8 mouse cellular contexts compared by ENCODE assay signal in genomic region chr14:55560202-55561073, GRCm38 (mm10). TPM values are rescaled to one million over a fixed set of nuclear protein-coding genes. Genes with fewer than 3 reads are reported as not detected.
DNase-seq lines count a peak whose midpoint lies in the region; ATAC-seq lines count a peak whose summit lies in the region.

Gene A730061H03Rik (minus strand): TSS chr14:55560406.

- H3K9me3 ChIP-seq in heart, embryonic 13.5 days, result no peaks in the 10 kb centered on the region
- H3K9me3 ChIP-seq in liver, embryonic 12.5 days (replicated peaks), result no peaks in the 10 kb centered on the region
- H3K9me3 ChIP-seq in stomach, embryonic 15.5 days, result no peaks in the 10 kb centered on the region

- under 1% methylated on average over 51 of the region's 51 CpGs for WGBS in heart, embryonic 13.5 days
- under 1% methylated on average over 51 of the region's 51 CpGs for WGBS in liver, embryonic 12.5 days (ENCODE audit: insufficient replicate concordance)
- under 1% methylated on average over 51 of the region's 51 CpGs for WGBS in stomach, embryonic 15.5 days

- peak; percentile 92 for ATAC-seq in heart, embryonic 13.5 days (ENCODE audit: extremely low read depth, insufficient number of reproducible peaks, low FRiP score, low TSS enrichment)
- ATAC-seq in liver, embryonic 12.5 days, result peak; percentile 88
- peak; percentile 91 for ATAC-seq in stomach, embryonic 15.5 days (ENCODE audit: insufficient read depth, low FRiP score, low read depth)

- peak within 1 kb of the TSS; percentile 89 for H3K9ac ChIP-seq in heart, embryonic 13.5 days
- H3K9ac ChIP-seq in liver, embryonic 12.5 days, result peak within 1 kb of the TSS; percentile 92
- H3K9ac ChIP-seq in stomach, embryonic 15.5 days, result peak within 1 kb of the TSS; percentile 49

- H3K4me1 ChIP-seq in brown adipose tissue, adult 24 weeks (ENCODE audit: control insufficient read depth, insufficient read depth, insufficient read length, low read length), result peaks cover 7% of the 10 kb centered on the region
- peaks cover 30% of the 10 kb centered on the region for H3K4me1 ChIP-seq in heart, embryonic 13.5 days
- peaks cover 59% of the 10 kb centered on the region for H3K4me1 ChIP-seq in liver, embryonic 12.5 days
- H3K4me1 ChIP-seq in stomach, embryonic 15.5 days, result peaks cover 20% of the 10 kb centered on the region

- peak within 1 kb of the TSS; percentile 78 for H3K4me2 ChIP-seq in heart, embryonic 13.5 days
- H3K4me2 ChIP-seq in liver, embryonic 12.5 days, result peak within 1 kb of the TSS; percentile 90
- H3K4me2 ChIP-seq in stomach, embryonic 15.5 days, result peak within 1 kb of the TSS; percentile 80

- H3K27ac ChIP-seq in brown adipose tissue, adult 24 weeks (replicated peaks; ENCODE audit: low read depth, low read length), result peak within 1 kb of the TSS; percentile 98
- peak within 1 kb of the TSS; percentile 99 for H3K27ac ChIP-seq in heart, embryonic 13.5 days (replicated peaks)
- H3K27ac ChIP-seq in liver, embryonic 12.5 days, result peak within 1 kb of the TSS; percentile 99
- H3K27ac ChIP-seq in stomach, embryonic 15.5 days, result peak within 1 kb of the TSS; percentile 98

- no peaks in the 10 kb centered on the region for H3K27me3 ChIP-seq in heart, embryonic 13.5 days (replicated peaks)
- H3K27me3 ChIP-seq in liver, embryonic 12.5 days (replicated peaks), result no peaks in the 10 kb centered on the region
- no peaks in the 10 kb centered on the region for H3K27me3 ChIP-seq in stomach, embryonic 15.5 days (replicated peaks)

- peaks cover 32% of the 10 kb centered on the region for H3K36me3 ChIP-seq in heart, embryonic 13.5 days
- peaks cover 37% of the 10 kb centered on the region for H3K36me3 ChIP-seq in liver, embryonic 12.5 days
- H3K36me3 ChIP-seq in stomach, embryonic 15.5 days, result peaks cover 19% of the 10 kb centered on the region; the same call in 1 of the 2 replicates

- DNase-seq in CD4-positive, CD25-positive, alpha-beta regulatory T cell, adult 2 months (ENCODE audit: low read depth, low spot score), result peak; percentile 98
- peak; percentile 98 for DNase-seq in fat pad, adult 2 months (ENCODE audit: extremely low read depth, low read depth, low spot score)
- DNase-seq in kidney, postnatal 10 days, result peak; percentile 99
- peak; percentile 99 for DNase-seq in natural killer cell, adult 2 months (ENCODE audit: low spot score in 2 of 2)

- H3K4me3 ChIP-seq in brown adipose tissue, adult 24 weeks (ENCODE audit: insufficient read depth, low read depth, low read length), result peak within 1 kb of the TSS; percentile 90
- H3K4me3 ChIP-seq in heart, embryonic 13.5 days, result peak within 1 kb of the TSS; percentile 69
- peak within 1 kb of the TSS; percentile 73 for H3K4me3 ChIP-seq in liver, embryonic 12.5 days
- H3K4me3 ChIP-seq in stomach, embryonic 15.5 days (replicated peaks), result peak within 1 kb of the TSS; percentile 64

RNA-seq across cellular contexts. Expression of gene A730061H03Rik, which starts in this region (rescaled TPM):
- polyA plus RNA-seq in brown adipose tissue, adult 24 weeks (2012; ENCODE audit: insufficient read depth, insufficient read length, missing spikeins), result not detected in 2 replicates
- polyA plus RNA-seq in heart, embryonic 13.5 days (2015; fragmentation: Nextera tagmentation; extraction: Ambion mirVana), result 0.56 and 1.3 TPM in 2 replicates
- 1.9 and 2.7 TPM in 2 replicates for polyA plus RNA-seq in liver, embryonic 12.5 days (2016; fragmentation: Nextera tagmentation; extraction: Ambion mirVana)
- 1.2 and 1.4 TPM in 2 replicates for polyA plus RNA-seq in stomach, embryonic 15.5 days (2015; fragmentation: Nextera tagmentation; extraction: Ambion mirVana)

Comparison
In these comparisons a context has a peak if more than half of its experiments do, and no peak if none do; other contexts are left out.
1. Peak in every context shown above with its lines: DNase-seq, ATAC-seq, H3K4me3 ChIP-seq and H3K27ac ChIP-seq.